Mouse (Mus musculus): ENCODE measurements around the gene Nfyc.

Gene Nfyc

DNA sequence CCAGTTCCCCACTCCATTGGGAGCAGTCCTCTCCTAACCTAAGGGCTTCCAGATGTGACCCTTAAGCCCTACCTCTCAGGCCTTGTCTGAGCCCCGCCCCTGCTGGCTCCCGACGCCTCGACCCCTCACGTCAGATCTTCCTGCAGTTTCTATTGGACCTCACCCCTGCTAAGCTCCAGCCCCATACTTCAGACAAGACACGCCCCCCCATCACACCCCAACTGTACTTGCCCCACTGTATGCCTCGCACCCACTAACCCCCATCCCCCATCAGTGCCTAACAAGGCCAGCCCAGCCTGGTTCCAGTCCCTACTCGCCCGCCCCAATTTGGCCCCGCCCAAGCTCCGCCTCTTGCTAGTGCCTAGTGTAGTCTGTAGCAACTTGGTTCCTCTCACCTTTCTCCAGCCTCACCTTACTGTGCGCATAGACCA is 115.2 kb downstream of the Nfyc start:
- no peak for DNase-seq (ENCODE audit: low read depth, low spot score)

DNA sequence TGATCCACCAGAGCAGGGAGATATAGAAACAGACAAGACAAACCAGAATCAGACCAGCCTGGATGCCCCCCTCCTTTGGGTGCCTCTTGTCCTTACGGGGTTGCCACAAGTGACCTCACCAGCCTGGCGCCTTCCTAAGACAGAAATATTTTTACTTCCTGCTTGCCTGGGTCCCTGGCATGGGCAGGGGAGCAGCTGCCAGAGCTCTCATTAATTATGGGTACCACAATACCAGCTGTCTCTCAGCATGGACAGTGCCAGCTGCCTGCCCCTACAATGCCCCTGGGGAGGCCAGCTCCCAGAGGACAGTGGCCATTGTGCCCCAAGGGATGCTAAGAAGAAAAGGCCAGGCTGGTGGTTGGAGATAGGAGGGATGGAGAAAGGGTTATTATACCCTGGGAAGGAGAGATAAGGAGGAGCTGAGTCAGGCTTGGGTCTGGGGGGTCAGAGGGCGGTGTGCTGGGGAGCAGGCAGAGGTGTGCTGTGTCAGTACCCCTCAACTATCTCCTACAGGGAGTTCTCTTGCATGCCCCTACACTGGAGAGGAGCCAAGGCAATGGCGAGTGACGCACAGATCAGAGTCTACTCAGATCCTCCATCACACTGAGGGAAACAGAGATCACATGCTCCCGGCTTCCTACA is 117.4 kb downstream of the Nfyc start:
- no peak for DNase-seq (ENCODE audit: low read depth, low spot score)

DNA sequence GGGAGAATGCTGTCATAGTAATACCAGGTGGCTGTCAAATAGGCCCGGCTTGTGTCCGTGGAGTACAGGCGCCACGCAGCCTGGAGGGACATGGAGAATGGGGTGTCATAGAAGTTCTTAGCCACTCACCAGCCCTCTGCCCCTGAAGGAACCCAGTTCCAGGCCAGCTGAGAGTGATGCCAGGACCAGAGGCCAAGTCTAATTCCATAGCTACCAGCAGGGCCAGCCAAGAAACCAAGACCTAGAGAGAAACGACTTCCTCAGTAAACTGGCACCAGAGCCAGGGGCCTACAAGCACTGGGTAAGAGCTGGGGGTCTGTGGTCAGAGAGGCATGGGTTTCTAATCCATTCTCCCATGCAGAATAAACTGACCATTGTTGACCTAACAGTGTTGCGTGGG is 118.4 kb downstream of the Nfyc start:
- no peak for DNase-seq (ENCODE audit: low read depth, low spot score)

DNA sequence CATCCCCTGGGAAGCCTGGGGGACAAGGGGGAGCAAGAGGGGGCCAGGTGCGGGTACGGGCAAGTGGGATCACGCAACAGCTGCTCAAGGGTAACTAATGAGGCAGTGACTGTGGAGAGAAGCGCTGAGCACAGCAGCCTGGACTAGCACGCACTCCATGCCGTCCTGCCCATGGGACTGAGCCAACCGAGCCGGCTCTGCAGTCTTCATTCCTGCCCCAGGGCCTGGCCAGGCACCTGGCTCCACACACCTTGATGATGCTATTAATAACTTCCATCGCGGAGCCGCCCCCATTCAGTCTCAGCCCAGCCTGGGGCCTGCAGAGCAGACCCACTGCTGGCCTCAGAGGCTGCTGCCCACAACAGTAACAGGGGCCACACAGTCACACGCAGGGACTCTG is 119.1 kb downstream of the Nfyc start:
- no peak for DNase-seq (ENCODE audit: low read depth, low spot score)

Data from c-Kit-negative CD71-positive TER-119-positive erythroid progenitor cells, embryonic 14.5 days (primary cell).